Mouse (Mus musculus) adrenal gland, adult (tissue): ENCODE data around the gene Slit2.

Experiments used
- DNase-seq, 2 experiments: peaks; one replicate each; pipeline ENCODE4 v3.0.0; 2022 to 2023; ENCODE audit warnings: low spot score in 1 of 2; ENCODE audit not compliant: inconsistent age in 2 of 2

Gene Slit2

DNA sequence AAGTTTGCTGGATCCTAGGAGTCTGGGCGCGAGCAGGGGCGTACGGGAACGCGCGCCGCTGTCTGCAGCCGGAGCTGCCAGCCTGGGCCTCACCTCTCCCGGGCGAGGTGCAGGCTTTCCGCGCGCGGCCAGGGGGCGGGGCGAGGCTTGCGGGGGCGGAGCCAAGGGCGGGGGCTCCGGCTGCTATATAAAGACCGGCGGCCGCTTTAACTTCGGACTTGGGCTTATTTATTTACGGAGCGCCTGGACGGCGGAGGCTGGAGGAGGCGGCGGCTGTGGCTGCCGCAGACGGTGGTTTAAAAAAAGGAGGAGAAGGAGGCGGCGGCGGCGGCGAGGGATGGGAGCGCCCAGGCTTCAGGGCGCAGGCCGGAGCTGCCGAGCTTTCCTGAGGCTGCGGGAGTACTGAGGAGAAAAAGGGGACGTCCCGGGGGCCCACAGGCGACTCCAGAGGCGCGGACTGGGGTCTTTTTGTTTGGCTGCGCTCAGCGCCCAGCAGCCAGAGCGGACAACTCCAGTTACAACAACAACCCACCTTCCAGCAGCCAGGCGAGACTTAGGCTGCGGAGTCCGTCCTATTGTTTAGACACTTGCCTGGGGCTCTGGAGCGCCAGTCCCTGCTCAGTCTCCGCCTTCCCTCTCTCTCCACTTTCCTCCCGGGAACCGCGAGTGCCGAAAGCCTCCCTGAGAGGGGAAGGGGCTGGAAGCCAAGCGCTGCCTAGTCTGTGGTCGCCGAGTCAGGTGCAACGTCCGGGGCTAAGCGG lies at the start of gene Slit2:
Slit2 (plus strand) TSS at position 198 of the 761 bp plus-strand sequence.
- DNase-seq: peak; percentile 83 to 97

DNA sequence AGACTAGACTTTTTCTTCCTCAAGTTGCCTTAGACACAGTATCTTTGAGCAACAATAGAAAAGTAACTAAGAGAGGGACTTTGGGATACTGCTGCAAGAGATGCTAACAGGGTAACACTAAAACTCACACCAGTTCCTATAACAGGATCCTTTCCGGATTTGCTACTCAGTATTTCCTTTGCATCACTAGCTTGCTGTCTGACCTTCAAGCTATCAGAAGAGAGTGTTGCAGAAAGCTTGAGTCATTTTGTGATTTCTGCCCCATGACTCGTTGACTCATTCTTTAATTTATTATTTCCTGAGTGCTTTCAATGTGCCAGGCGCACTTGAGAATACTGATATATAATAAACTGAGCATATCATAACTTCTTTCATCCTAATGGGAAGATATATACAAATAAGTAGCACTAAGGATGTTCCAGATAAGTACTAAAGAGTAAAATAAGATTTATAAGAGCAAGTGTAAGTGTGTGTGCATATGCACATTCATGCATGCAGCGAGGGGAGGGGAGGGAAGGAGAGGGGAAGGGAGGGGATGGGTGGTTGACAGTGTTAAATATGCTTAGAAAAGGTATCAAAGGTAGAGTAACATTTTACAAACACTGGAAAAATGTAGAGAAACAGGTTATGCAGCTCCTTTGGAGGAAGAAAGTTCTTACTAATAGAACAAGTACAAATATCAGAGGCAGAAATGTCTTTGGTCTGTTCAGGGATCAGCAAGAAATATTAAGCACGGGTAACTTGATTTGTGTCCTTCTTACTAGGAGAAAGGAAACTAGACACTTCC lies 44.2 kb upstream of the Slit2 start:
- peak; percentile 4 to 66 for DNase-seq

DNA sequence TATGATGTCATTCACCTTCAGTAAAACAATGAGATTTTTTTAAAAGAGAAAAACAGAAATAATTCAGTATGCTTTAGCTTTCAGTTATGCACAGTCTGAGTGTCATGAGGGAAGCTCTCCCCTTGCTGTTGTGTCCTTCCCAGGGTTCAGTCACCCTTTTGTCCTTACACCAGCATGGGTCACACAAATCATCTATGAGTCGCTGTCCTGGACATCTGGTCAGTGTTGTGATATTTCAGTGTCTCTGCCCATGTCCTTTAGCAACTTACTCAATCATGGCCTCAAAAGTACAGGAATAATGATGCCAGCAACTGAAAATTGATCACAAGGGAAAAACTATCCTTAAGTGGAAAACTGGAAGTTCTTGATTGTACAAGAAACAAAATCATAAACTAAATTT lies 26.5 kb upstream of the Slit2 start:
- DNase-seq: peak in 1 of 2 experiments; percentile 70

DNA sequence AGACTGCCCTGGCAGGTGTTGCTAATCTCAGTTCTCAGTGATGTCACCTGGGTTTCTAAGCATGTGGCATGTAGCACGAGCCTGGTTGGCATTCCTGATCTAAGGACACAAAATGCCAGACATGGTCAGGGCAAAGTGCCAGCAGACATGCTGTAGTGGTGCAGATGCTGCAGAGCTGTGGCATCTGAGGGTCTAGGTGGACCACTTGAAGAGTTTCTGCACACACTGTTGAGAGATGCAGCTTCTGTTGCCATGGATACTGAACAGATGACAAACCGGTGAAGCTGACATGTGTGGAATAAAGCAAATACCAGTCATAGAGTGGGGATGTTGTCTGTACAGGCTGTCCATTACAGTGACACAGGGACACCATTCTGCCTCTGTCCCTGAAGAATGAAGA lies 7.1 kb upstream of the Slit2 start:
- DNase-seq: no peak

DNA sequence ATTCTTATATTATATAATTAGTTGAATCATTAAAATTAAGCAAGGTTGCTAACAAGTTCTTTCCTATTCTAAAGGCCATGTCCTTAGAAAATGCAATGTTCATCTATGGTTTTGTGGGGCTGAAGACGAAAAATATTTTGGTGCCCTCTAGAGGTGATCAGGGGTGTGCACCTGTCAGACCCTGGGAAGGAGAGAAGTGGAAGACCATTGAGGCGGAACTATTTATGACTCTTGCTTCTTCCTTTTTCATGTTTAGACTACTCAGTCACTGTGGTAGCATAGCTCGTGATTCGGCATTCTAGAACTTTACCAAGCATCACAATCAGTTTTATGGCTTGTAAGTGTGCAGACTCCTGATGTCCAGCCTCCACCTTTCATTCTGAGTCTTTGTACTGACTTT lies 3.6 kb upstream of the Slit2 start:
- peak in 1 of 2 experiments; percentile 65 for DNase-seq

DNA sequence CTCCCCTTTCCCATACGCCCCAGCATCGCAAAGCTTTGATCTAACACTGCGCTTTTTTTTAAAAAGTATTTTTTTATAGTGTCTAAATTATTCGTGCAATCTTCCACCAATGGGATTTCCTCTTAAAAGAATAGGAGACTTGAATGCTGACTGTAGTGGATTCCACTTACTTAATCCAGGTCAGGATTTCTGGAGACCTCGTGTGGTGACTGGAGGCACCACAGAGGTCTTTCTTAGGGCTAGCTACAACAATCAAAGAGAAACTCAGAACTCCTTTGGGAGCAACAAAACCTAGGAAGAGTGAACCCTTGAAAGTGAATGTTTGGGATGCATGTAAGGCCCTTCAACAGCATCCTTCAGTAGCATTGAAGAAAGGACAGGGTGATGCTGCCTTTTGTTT lies 2.5 kb upstream of the Slit2 start:
- no peak for DNase-seq

DNA sequence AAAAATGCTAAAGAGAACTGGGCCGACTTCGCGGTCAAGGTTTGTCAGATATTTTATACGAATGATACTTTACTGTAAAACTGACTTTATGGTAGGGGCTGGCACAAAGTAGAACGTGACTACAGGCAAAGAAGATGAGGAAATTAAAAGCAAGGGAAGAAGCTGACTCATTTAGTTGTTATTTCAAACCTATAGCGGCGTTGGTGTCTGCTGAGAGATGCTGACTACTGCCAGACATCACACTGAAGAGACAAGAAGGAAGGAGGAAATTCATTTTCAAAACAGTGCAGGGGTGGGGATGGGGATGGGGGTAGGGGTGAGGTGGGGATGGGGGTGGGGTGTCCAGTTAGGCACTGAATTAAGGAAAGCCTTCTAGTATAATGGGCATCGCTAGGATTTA lies 987 bp upstream of the Slit2 start:
- DNase-seq: no peak

DNA sequence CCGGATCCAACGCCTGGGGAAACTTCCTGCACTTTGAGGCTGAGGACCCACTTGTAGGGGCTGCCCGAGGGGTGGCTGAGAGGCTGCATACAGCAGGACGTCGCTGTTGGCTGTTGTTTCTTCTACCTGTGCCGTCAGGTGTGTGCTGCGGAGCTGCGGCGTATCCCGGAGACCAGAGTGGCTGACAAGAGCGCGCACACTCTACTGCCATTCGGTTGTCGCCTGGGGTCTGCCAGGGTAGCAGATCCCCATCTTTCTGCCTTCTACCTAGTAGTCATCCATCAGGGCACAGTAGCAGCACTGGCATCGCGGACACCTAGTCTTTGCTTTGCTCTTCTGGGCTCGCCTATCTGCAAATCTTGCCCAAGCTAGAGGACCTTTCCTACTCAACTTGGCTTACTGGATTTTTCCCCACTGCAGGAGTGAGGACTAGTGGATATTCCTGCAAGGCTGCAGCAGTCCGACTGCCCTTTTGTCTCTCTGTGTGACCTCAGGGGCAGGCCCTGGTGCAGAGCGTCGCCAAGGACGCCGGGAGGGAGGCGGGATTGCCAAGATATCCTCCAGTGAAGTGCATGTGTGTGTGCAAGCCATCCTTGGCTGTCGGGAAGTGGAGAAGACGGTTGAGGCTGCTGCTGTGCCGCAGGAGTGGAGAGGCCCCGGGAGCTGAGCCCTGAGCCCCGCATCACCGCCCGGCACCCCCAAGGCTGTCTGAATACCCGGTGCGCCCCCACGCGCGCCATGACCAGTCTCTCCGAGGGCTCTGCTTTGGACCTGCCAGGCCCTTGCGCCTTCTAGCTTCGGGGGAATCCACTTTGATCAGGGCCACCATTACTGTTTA lies 1.0 kb downstream of the Slit2 start:
- peak in 1 of 2 experiments; percentile 9 for DNase-seq

DNA sequence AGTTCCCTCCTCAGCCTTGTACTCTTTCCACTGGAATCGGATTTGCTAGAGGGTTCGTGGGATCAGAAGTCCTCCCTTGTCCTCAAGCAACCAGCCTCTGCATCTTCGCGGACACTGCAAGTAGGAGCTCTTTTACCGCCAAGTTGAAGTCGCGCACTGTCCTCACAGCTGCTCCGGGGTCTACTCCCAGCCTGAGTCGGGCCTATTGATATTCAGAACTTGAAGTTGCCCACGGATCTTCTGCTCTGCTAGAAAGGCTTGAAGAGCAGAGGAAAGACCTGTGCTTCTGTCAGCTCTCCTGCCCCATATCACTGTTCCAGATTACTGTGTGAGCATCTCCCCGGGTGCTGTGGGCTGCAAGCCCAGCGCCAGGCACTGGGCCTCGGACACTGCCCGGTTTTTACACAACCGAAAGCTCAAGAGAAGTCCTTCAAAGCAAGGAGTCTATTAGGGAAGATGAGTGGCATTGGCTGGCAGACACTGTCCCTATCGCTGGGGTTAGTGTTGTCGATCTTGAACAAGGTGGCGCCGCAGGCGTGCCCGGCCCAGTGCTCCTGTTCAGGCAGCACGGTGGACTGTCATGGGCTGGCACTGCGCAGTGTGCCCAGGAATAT lies 1.8 kb downstream of the Slit2 start:
- DNase-seq: peak in 1 of 2 experiments; percentile 64

DNA sequence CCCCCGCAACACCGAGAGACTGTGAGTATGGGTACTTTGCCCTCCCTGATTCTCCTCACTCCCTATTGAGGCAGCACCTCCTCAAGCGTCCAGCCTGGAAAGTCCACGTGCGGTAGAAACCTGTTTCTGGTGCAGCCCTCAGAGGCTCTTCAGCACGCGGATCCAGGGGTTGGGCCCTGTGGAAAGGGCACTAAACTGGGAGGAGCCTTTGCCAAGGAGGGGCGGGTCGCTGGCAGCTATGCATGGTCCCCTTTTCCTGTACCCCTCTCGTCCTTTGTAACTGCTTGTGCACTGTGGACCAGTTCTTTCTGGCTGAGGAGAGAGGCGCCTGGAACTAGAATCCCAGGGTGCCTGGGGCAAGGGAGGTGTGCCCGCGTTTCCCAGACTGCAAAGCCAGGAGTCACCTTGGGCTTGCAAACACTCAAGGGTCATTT lies 2.3 kb downstream of the Slit2 start:
- peak; percentile 12 to 62 for DNase-seq

DNA sequence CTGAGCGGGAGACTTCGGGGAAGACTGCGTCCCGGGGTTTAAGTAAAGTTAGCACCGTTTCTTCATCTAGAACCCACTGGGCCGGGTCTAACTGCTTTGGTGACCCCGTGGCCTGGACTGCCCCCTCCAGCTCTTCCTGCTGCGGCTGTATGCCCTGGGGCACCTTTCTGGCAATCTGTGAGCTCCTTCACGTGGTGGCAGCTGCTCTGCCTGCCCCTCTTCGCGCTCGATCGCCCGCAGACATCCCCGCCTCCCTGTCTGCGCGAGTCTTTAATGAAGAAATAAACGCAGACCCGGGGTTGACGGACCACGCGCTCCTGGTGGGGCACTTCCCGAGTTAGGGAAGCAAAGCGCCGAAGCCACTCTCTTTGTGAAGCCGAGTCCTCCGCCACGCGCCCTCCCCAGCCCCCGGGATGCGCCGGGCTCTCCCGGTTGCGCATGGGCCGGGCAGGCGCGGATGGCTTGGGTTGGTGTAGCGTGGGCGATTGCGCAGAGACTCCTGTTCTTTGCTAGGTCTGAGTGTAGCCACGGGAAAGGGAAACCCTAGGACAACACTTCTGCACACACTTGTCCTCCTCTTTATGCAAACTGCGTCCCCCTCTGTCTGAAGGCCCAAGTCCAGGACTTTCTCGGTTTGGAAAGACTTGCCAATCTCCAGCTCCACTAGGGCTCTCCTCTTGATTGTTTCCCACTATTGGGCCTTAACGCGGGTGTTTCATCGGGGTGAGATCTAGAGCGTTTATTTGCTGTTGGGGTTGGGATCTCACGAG lies 3.1 kb downstream of the Slit2 start:
- DNase-seq: peak; percentile 9 to 59

DNA sequence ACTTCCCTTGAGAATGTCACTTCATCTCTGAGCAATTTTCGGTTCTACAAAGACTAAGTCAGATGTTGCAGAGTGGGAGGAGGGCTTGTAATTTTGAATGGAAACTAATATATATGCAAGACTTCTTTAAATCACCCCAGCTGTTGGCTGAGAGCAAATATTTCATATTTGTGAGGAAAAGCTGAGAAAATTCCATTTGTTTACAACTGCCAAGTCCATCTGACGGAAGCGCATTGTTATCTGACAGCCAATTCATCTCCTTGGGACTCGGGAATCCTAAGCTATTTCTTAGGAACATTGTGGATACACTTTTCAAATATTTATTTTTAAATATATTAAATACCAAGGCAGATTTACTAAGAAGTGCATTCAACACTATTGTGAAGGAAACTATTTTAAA lies 8.0 kb downstream of the Slit2 start:
- DNase-seq: no peak

DNA sequence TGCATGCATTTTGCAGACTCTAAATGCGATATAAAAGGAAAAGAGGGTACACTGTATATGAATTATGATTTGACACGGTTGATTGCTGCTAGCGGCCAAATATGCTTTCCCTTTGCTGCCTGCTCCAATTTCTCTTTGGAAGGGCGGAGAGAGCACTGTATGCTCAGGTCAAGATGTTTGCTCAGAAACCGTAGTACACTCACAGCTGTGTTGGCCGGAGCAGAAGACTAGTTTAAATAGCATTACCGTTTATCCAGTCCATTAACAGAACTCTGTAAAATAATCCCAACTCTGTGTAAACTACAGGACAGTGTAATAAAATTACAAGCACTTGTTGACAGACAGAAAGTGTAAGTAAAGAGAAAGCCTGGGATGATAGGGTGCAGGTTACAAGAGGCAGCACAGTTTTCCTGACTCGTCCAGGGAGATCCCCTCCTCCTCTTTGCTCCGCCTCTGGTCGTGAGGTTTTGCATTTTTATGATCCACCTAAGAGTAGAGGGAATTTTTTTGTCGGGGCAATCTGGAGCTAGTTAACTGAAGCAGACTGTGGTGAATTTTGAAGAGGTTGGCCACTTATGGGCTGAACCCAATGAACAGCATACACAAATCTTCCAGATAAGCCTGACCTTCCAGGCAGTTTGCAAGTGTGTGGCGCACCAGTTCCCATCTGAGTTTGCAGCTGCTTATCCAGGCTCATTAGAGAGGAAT lies 20.9 kb downstream of the Slit2 start:
- no peak for DNase-seq

DNA sequence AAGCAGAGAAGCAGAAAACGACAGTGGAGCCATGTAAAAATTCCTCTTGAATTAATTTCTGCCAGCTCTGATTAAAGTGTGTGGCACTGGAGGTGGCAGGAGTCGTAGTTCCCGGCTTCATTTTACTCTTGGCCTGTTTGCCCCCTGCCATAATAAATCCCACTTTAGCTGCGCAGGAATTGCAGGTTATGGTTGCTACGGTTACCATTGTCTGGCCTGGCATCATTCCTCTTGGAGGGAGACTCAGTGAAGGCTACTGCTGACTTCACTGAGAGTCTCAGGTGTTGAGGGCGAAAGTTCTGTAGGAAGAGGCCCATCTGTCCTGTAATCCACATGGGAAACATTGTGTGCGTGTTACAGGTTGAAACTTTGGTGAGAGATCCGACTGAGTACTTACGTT lies 22.6 kb downstream of the Slit2 start:
- no peak for DNase-seq

DNA sequence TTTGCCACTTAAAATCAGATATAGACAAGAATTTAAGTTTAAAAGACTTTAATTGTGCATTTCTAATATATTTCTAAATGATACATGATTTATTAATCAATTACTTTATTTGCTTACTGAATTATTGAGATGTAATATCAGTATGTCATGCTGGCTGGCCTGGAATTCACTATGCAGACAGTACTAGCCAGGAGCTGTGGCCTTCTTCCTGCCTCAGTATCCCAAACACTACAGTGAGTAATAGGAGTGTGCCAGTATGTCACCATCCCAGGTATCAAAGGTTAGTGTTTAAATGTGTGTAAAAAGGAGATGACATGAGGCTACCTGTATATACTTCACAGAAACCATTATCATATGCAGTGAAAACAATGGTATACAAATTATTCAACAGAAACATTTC lies 23.1 kb downstream of the Slit2 start:
- DNase-seq: no peak

DNA sequence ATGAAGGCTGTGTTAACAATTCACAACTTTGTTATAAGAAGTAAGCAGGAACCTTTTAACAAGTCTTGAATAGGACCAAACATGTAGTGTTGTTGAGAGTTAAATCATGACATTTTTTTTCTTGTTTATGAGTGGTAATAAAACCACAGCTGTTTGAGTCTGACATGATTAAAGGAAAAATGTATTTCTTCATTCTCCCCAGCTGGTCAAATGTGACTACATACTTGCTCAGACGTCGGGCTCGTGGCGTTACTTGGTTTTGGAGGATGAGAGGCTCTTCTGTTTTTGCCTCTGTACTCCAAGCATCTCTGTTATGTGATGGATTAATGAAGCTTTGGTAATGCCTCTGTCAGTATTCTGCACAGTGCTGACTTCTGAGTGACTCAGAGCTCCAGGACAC lies 40.5 kb downstream of the Slit2 start:
- DNase-seq: no peak

DNA sequence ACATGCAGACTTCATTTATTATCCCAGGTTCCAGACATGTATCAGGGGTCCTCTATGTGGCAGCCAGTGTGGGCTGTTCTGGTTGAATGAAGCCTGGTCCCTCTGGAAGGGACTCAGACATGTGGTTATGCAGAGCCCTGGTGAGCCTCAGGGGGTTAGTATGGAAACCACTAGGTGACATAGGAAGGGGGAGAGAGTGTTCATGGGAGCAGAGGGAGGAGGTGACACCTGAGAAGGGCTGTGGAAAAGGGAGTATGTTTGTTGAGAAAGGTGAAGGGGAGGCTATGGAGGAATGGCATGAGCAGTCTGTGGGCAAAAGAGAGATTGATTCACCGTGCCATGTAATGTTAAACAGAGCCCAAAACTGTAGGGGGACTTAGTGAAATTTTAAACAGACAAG lies 51.9 kb downstream of the Slit2 start:
- DNase-seq: no peak

DNA sequence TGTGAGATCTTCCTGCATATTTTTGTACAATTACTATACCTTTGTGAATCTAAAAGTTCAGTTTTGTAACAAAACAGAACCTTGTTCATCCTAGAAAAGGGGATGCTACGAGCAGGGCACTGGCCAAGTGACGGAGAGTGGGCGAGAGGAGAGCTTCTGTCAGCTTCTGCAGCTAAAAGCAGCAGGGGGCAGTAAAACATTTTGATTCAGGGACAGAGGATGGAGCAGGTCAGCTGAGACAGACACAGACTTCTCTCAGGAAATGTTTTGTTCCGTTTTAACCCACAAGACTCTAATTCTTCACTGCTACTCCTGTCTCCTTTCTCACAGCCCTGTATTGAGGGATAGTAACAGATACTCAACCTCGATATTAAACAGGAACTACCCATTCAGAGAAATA lies 55.1 kb downstream of the Slit2 start:
- DNase-seq: peak; percentile 8 to 46

DNA sequence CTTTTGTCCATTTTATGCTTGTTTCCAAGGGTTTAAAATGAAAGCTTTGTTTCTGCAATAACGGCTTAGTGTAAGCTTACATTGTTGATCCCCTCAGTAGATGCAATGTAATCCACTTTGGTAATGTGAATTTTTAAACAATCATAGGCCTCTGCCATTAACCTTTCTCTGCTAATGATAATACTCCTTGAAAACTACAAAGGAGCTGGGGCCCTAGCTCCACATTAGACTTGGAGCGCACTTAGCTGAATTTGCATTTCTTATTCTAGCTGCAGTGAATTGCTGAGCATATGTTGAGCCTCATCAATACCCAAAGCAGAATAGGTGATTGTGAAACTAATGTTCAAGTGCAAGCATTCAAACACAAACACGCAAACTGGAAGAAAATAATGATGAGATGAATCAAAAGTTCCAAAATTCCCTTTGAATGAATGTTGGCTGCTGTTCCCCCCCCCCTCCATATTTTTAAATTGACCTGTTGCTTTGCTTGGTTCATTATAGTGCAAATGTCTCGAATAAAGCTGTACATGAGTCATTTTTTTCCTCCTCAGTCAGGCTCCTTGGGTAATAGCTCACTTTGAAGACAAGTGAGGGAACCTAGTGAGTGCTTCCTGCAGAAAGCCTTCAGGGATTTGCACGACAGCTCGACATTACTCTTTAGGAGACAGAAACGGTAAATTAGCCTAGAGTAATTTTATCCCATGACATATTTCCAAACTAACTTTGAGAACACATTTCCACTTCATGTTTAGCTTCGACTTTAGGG lies 66.2 kb downstream of the Slit2 start:
- DNase-seq: no peak
